Mouse (Mus musculus) midbrain, embryonic 10.5 days (tissue): ENCODE results near the gene Bud13. TPM values are rescaled to one million over a fixed set of nuclear protein-coding genes. Genes with fewer than 3 reads are reported as not detected.
A peak's percentile ranks its signal among the peaks of the same experiment; 100 is the strongest.

Experiments used
- DNase-seq: peaks from one replicate; pipeline ENCODE4 v3.0.0-alpha.2; 2017; ENCODE audit warnings: low spot score
- H3K27ac ChIP-seq: fragments of 300-500 bp; sonication (generic); replicated peaks from 2 replicates; pipeline ENCODE4 v1.5.1; 2016; ENCODE audit warnings: mild to moderate bottlenecking
- H3K27me3 ChIP-seq: fragments of 300-500 bp; sonication (generic); 2 replicates; pipeline ENCODE4 v1.6.1; 2016; ENCODE audit warnings: low read depth, mild to moderate bottlenecking; ENCODE audit not compliant: poor library complexity, severe bottlenecking
- H3K36me3 ChIP-seq: fragments of 300-500 bp; sonication (generic); 2 replicates; pipeline ENCODE4 v1.6.1; 2016; ENCODE audit warnings: mild to moderate bottlenecking, moderate library complexity
- H3K4me1 ChIP-seq: fragments of 300-500 bp; sonication (generic); 2 replicates; pipeline ENCODE4 v1.6.1; 2016
- H3K4me3 ChIP-seq: fragments of 300-500 bp; sonication (generic); 2 replicates; pipeline ENCODE4 v1.5.1; 2016; ENCODE audit warnings: mild to moderate bottlenecking, moderate library complexity
- H3K9me3 ChIP-seq: fragments of 300-500 bp; sonication (generic); replicated peaks from 2 replicates; pipeline ENCODE4 v1.6.1; 2016; ENCODE audit warnings: mild to moderate bottlenecking
- WGBS: fragments of 180-500 bp; shearing (Covaris S2); methylation state at CpG from one replicate; pipeline ENCODE4 v1.1.7; 2016; 5-methylcytosine and 5-hydroxymethylcytosine counted together
- polyA plus RNA-seq: library from polyadenylated mRNA; unstranded; fragments of >200 nt; fragmentation: Nextera tagmentation; extraction: Ambion mirVana; gene quantifications from 2 replicates; pipeline ENCODE4 v1.2.1, GENCODE M21; 2016

The Bud13 gene
- polyA plus RNA-seq, 1 experiment from 2014 or later = 29.7 TPM

- Histone ChIP-seq H3K9me3 (no peaks in the 10 kb centered on the region), H3K27me3 (peaks cover 33% of the 10 kb centered on the region), H3K27ac (no peak overlapping the region), H3K36me3 (no peaks in the 10 kb centered on the region), H3K4me3 (no peak overlapping the region), H3K4me1 (peaks cover 10% of the 10 kb centered on the region)
- DNase-seq = no peak
- WGBS = 89% methylated on average over 3 of the region's 3 CpGs
These were observed 25.3 kb upstream of the Bud13 start for GRCm38 (mm10) chr9:46257546-46257945.

GRCm38 (mm10) chr9:46259111-46259510 lies 23.7 kb upstream of the Bud13 start:
- H3K36me3 ChIP-seq = no peaks in the 10 kb centered on the region
- peaks cover 9% of the 10 kb centered on the region for H3K4me1 ChIP-seq
- no peaks in the 10 kb centered on the region for H3K9me3 ChIP-seq
- no peak overlapping the region for H3K27ac ChIP-seq
- H3K27me3 ChIP-seq = peaks cover 21% of the 10 kb centered on the region
- DNase-seq = no peak
- no peak overlapping the region for H3K4me3 ChIP-seq
- WGBS = 92% methylated on average over 6 of the region's 6 CpGs

- H3K4me3 ChIP-seq = no peak overlapping the region
- no peak for DNase-seq
- no peak overlapping the region for H3K27ac ChIP-seq
- no peaks in the 10 kb centered on the region for H3K9me3 ChIP-seq
- no peaks in the 10 kb centered on the region for H3K36me3 ChIP-seq
- peaks cover 17% of the 10 kb centered on the region for H3K27me3 ChIP-seq
- no peaks in the 10 kb centered on the region for H3K4me1 ChIP-seq
- 89% methylated on average over 7 of the region's 7 CpGs for WGBS
These were observed 21.7 kb upstream of the Bud13 start for GRCm38 (mm10) chr9:46261131-46261530.

GRCm38 (mm10) chr9:46268343-46268873 lies 14.4 kb upstream of the Bud13 start, which contains the start of gene Apoa5:
Gene Apoa5, plus strand, starts transcription at chr9:46268633.
- DNase-seq = no peak
- no peak within 1 kb of the TSS for H3K27ac ChIP-seq
- H3K9me3 ChIP-seq = no peaks in the 10 kb centered on the region
- no peak within 1 kb of the TSS for H3K4me3 ChIP-seq
- H3K4me1 ChIP-seq = peaks cover 8% of the 10 kb centered on the region
- WGBS = 70% methylated on average over 7 of the region's 7 CpGs
- no peaks in the 10 kb centered on the region for H3K36me3 ChIP-seq
- peaks cover 40% of the 10 kb centered on the region for H3K27me3 ChIP-seq

GRCm38 (mm10) chr9:46269125-46269524 lies 13.7 kb upstream of the Bud13 start:
- WGBS = 91% methylated on average over 5 of the region's 5 CpGs

GRCm38 (mm10) chr9:46270782-46271181 lies 12.0 kb upstream of the Bud13 start:
- WGBS = 95% methylated on average over 4 of the region's 4 CpGs
- DNase-seq = no peak
- Histone ChIP-seq H3K4me3 (no peak overlapping the region), H3K27ac (no peak overlapping the region), H3K4me1 (peaks cover 18% of the 10 kb centered on the region), H3K27me3 (peaks cover 40% of the 10 kb centered on the region), H3K9me3 (no peaks in the 10 kb centered on the region), H3K36me3 (peaks cover 15% of the 10 kb centered on the region)

More at GRCm38 (mm10) chr9:46269125-46269524, 13.7 kb upstream of the Bud13 start:
- Histone ChIP-seq H3K9me3 (no peaks in the 10 kb centered on the region), H3K27ac (no peak overlapping the region), H3K36me3 (no peaks in the 10 kb centered on the region), H3K27me3 (peaks cover 40% of the 10 kb centered on the region), H3K4me1 (peaks cover 15% of the 10 kb centered on the region), H3K4me3 (no peak overlapping the region)
- no peak for DNase-seq

GRCm38 (mm10) chr9:46272070-46272469 lies 10.7 kb upstream of the Bud13 start:
- H3K4me3 ChIP-seq = peak overlapping the region; percentile 82; the same call in 1 of the 2 replicates
- WGBS = 88% methylated on average over 9 of the region's 9 CpGs

GRCm38 (mm10) chr9:46272677-46273454 lies 9.9 kb upstream of the Bud13 start, which contains the start of gene Zpr1:
Gene Zpr1, plus strand, starts transcription at chr9:46273064.
- Histone ChIP-seq H3K27ac (peak within 1 kb of the TSS; percentile 82), H3K36me3 (peaks cover 36% of the 10 kb centered on the region), H3K4me3 (peak within 1 kb of the TSS; percentile 82), H3K4me1 (peaks cover 18% of the 10 kb centered on the region), H3K9me3 (no peaks in the 10 kb centered on the region), H3K27me3 (peaks cover 39% of the 10 kb centered on the region)
- 6% methylated on average over 45 of the region's 45 CpGs for WGBS
- peak; percentile 92 for DNase-seq

More at GRCm38 (mm10) chr9:46272070-46272469, 10.7 kb upstream of the Bud13 start:
- H3K9me3 ChIP-seq = no peaks in the 10 kb centered on the region
- DNase-seq = no peak
- no peak overlapping the region for H3K27ac ChIP-seq
- H3K36me3 ChIP-seq = peaks cover 28% of the 10 kb centered on the region
- H3K27me3 ChIP-seq = peaks cover 40% of the 10 kb centered on the region
- H3K4me1 ChIP-seq = peaks cover 18% of the 10 kb centered on the region

GRCm38 (mm10) chr9:46274494-46274893 lies 8.3 kb upstream of the Bud13 start:
- H3K4me3 ChIP-seq = peak overlapping the region; percentile 82; the same call in 1 of the 2 replicates
- H3K27me3 ChIP-seq = peaks cover 23% of the 10 kb centered on the region
- DNase-seq = no peak
- no peak overlapping the region for H3K27ac ChIP-seq
- peaks cover 50% of the 10 kb centered on the region for H3K36me3 ChIP-seq
- H3K4me1 ChIP-seq = peaks cover 18% of the 10 kb centered on the region
- no peaks in the 10 kb centered on the region for H3K9me3 ChIP-seq
- 94% methylated on average over 9 of the region's 9 CpGs for WGBS

GRCm38 (mm10) chr9:46298381-46298780 lies 15.6 kb downstream of the Bud13 start:
- H3K4me3 ChIP-seq = no peak overlapping the region
- no peaks in the 10 kb centered on the region for H3K27me3 ChIP-seq
- H3K4me1 ChIP-seq = no peaks in the 10 kb centered on the region
- DNase-seq = no peak
- H3K27ac ChIP-seq = no peak overlapping the region
- H3K9me3 ChIP-seq = no peaks in the 10 kb centered on the region
- peaks cover 62% of the 10 kb centered on the region for H3K36me3 ChIP-seq
- WGBS = 91% methylated on average over 4 of the region's 4 CpGs

- 18% methylated on average over 2 of the region's 2 CpGs for WGBS
- DNase-seq = peak; percentile 59
- Histone ChIP-seq H3K27me3 (no peaks in the 10 kb centered on the region), H3K9me3 (no peaks in the 10 kb centered on the region), H3K4me3 (no peak overlapping the region), H3K36me3 (peaks cover 27% of the 10 kb centered on the region), H3K4me1 (peaks cover 7% of the 10 kb centered on the region; the same call in 1 of the 2 replicates), H3K27ac (no peak overlapping the region)
These were observed 19.3 kb downstream of the Bud13 start for GRCm38 (mm10) chr9:46302142-46302541.

GRCm38 (mm10) chr9:46309121-46309520 lies 26.3 kb downstream of the Bud13 start:
- Histone ChIP-seq H3K4me3 (no peak overlapping the region), H3K36me3 (no peaks in the 10 kb centered on the region), H3K27me3 (peaks cover 31% of the 10 kb centered on the region), H3K27ac (no peak overlapping the region), H3K4me1 (peaks cover 20% of the 10 kb centered on the region), H3K9me3 (no peaks in the 10 kb centered on the region)
- WGBS = 14% methylated on average over 7 of the region's 7 CpGs
- no peak for DNase-seq

GRCm38 (mm10) chr9:46314507-46314906 lies 31.7 kb downstream of the Bud13 start:
- no peak overlapping the region for H3K4me3 ChIP-seq
- DNase-seq = peak; percentile 80
- 3% methylated on average over 4 of the region's 4 CpGs for WGBS
- peaks cover 24% of the 10 kb centered on the region for H3K27me3 ChIP-seq
- H3K27ac ChIP-seq = no peak overlapping the region
- peaks cover 2% of the 10 kb centered on the region; the same call in 1 of the 2 replicates for H3K9me3 ChIP-seq
- H3K36me3 ChIP-seq = no peaks in the 10 kb centered on the region
- peaks cover 31% of the 10 kb centered on the region for H3K4me1 ChIP-seq
